Mouse (Mus musculus) fat pad, adult 2 months (tissue): ENCODE data around the gene Serpine1.
A peak's percentile ranks its signal among the peaks of the same experiment; 100 is the strongest.

Source experiments
- DNase-seq: peaks from one replicate; pipeline ENCODE4 v3.0.0-alpha.2; 2011; ENCODE audit warnings: low read depth, low spot score; ENCODE audit errors: extremely low read depth

Gene Serpine1

GRCm38 (mm10) chr5:137061809-137062481, 10.1 kb downstream of the Serpine1 start:
- no peak for DNase-seq

GRCm38 (mm10) chr5:137054873-137055272, 17.2 kb downstream of the Serpine1 start:
- no peak for DNase-seq

GRCm38 (mm10) chr5:137054299-137054698, 17.8 kb downstream of the Serpine1 start:
- DNase-seq = no peak

GRCm38 (mm10) chr5:137051914-137052505, 20.1 kb downstream of the Serpine1 start:
- no peak for DNase-seq

GRCm38 (mm10) chr5:137051125-137051524, 20.9 kb downstream of the Serpine1 start:
- no peak for DNase-seq

GRCm38 (mm10) chr5:137046991-137047390, 25.1 kb downstream of the Serpine1 start:
- DNase-seq = no peak

- no peak for DNase-seq
These were observed 25.7 kb downstream of the Serpine1 start for GRCm38 (mm10) chr5:137046324-137046718.

- DNase-seq = peak; percentile 34
These were observed 26.4 kb downstream of the Serpine1 start, which contains the start of gene Ap1s1 for GRCm38 (mm10) chr5:137045402-137046323. Gene Ap1s1, minus strand, starts transcription at chr5:137046135.

GRCm38 (mm10) chr5:137043997-137044396, 28.1 kb downstream of the Serpine1 start:
- no peak for DNase-seq

GRCm38 (mm10) chr5:137041442-137041841, 30.6 kb downstream of the Serpine1 start:
- DNase-seq = no peak

GRCm38 (mm10) chr5:137039453-137039852, 32.6 kb downstream of the Serpine1 start:
- no peak for DNase-seq

- no peak for DNase-seq
These were observed 35.9 kb downstream of the Serpine1 start for GRCm38 (mm10) chr5:137036211-137036610.

- no peak for DNase-seq
These were observed 39.4 kb downstream of the Serpine1 start for GRCm38 (mm10) chr5:137032641-137033074.

GRCm38 (mm10) chr5:137032033-137032421, 40.0 kb downstream of the Serpine1 start:
- no peak for DNase-seq

GRCm38 (mm10) chr5:137031076-137032032, 40.7 kb downstream of the Serpine1 start:
- no peak for DNase-seq

- DNase-seq = no peak
These were observed 41.7 kb downstream of the Serpine1 start for GRCm38 (mm10) chr5:137030416-137030810.

GRCm38 (mm10) chr5:137029643-137030415, 42.2 kb downstream of the Serpine1 start:
- no peak for DNase-seq

GRCm38 (mm10) chr5:137029273-137029585, 42.8 kb downstream of the Serpine1 start:
- DNase-seq = no peak

- no peak for DNase-seq
These were observed 43.4 kb downstream of the Serpine1 start for GRCm38 (mm10) chr5:137028561-137029272.
